Mouse (Mus musculus) bone marrow, adult 2 months (tissue): ENCODE measurements around the gene Aldh3a1. TPM values are rescaled to one million over a fixed set of nuclear protein-coding genes. Genes with fewer than 3 reads are reported as not detected.

Experiments
- H3K27ac ChIP-seq: fragments of 200-500 bp; 2 replicates; pipeline ENCODE4 v1.5.1; 2012; ENCODE audit warnings: low read depth, mild to moderate bottlenecking, control low read depth, inconsistent platforms, low read length; ENCODE audit not compliant: control insufficient read depth, poor library complexity, insufficient read depth
- H3K4me1 ChIP-seq: fragments of 200-500 bp; 2 replicates; pipeline ENCODE4 v1.6.1; 2011; ENCODE audit warnings: low read length; ENCODE audit not compliant: control insufficient read depth, insufficient read depth
- H3K4me3 ChIP-seq: fragments of 200-500 bp; replicated peaks from 2 replicates; pipeline ENCODE3; 2011; ENCODE audit warnings: mild to moderate bottlenecking, low read depth, low read length, control low read depth; ENCODE audit not compliant: control insufficient read depth
- CTCF ChIP-seq: fragments of 200-500 bp; IDR thresholded peaks from 2 replicates; pipeline ENCODE4 v1.5.1; 2011; ENCODE audit warnings: low read length, control low read depth; ENCODE audit not compliant: control insufficient read depth, insufficient read depth
- POLR2A ChIP-seq: fragments of 200-500 bp; IDR thresholded peaks from 2 replicates; pipeline ENCODE4 v1.6.1; 2011; ENCODE audit warnings: low read depth, mild to moderate bottlenecking, control low read depth, low read length, borderline replicate concordance; ENCODE audit not compliant: control insufficient read depth
- WGBS: fragments of 180-500 bp; shearing (Covaris S2); methylation state at CpG from one replicate; pipeline ENCODE4 v1.1.7; 2018; 5-methylcytosine and 5-hydroxymethylcytosine counted together
- polyA plus RNA-seq: library from polyadenylated mRNA; stranded (reverse); fragments of >200 nt; gene quantifications from 2 replicates; pipeline ENCODE4 v1.2.4, GENCODE M21; 2011; ENCODE audit warnings: low replicate concordance; ENCODE audit not compliant: missing spikeins, insufficient read depth, insufficient read length

Aldh3a1 gene
- polyA plus RNA-seq, 1 experiment = not detected

- H3K4me1 ChIP-seq = no peaks in the 10 kb centered on the region
- TF ChIP-seq POLR2A (no peak), CTCF (no peak)
- H3K27ac ChIP-seq = no peak overlapping the region
- 84% methylated on average over 3 of the region's 3 CpGs for WGBS
- no peak overlapping the region for H3K4me3 ChIP-seq
Measured at GRCm38 (mm10) chr11:61236015-61236414, 28.7 kb downstream of the Aldh3a1 start.

DNA sequence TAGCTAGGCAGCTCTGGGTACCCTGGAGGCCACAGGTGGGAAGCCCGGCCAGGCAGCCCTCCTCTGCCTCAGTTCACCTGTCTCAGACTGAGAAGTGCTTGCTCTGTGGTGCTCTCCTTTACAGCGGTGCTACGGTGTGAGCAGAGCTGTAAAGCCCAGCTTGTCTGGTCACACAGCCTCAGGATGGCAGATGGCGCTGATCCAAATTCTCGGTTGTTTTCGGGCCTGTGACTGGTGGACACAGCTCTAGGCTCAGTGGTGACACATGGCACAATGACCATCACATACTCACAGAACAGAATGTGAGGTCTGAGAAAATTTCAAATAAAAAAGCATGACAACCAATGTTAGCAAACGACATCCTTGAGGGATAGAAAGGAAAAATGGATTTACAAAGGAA, 37.1 kb downstream of the Aldh3a1 start:
- no peak for TF ChIP-seq POLR2A
- no peak for TF ChIP-seq CTCF
- Histone ChIP-seq H3K4me3 (no peak overlapping the region), H3K4me1 (no peaks in the 10 kb centered on the region), H3K27ac (no peak overlapping the region)
- WGBS = 81% methylated on average over 7 of the region's 7 CpGs

GRCm38 (mm10) chr11:61251741-61252140, 44.4 kb downstream of the Aldh3a1 start:
- no peak overlapping the region for H3K27ac ChIP-seq
- WGBS = 78% methylated on average over 10 of the region's 10 CpGs
- TF ChIP-seq POLR2A (no peak), CTCF (no peak)
- no peaks in the 10 kb centered on the region for H3K4me1 ChIP-seq
- no peak overlapping the region for H3K4me3 ChIP-seq

GRCm38 (mm10) chr11:61252807-61253206, 45.5 kb downstream of the Aldh3a1 start:
- TF ChIP-seq CTCF = no peak
- no peak for TF ChIP-seq POLR2A
- Histone ChIP-seq H3K4me3 (no peak overlapping the region), H3K27ac (no peak overlapping the region), H3K4me1 (no peaks in the 10 kb centered on the region)
- 90% methylated on average over 12 of the region's 12 CpGs for WGBS

GRCm38 (mm10) chr11:61259106-61259505, 51.8 kb downstream of the Aldh3a1 start:
- Histone ChIP-seq H3K27ac (no peak overlapping the region), H3K4me1 (no peaks in the 10 kb centered on the region), H3K4me3 (no peak overlapping the region)
- WGBS = 88% methylated on average over 6 of the region's 6 CpGs
- no peak for TF ChIP-seq CTCF
- no peak for TF ChIP-seq POLR2A

DNA sequence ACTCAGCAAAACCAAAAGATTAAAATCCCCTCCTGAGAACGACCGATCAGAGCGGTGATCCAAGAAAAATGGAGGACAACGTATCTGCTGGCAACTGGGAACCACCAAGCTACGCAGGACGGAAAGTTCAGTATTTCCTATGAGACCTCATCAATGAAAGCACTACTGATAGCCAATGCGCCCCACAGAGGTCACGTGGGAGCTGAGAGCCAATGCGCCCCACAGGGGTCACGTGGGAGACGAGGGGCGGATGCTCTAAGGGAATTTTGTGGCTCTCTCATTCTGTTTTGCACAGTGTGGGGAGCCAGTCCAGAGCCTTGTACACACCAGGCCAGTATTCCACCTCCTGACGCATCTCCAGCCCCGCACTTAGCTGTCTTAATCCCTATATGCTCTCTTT, 55.2 kb downstream of the Aldh3a1 start:
- TF ChIP-seq CTCF = no peak
- TF ChIP-seq POLR2A = no peak
- WGBS = 87% methylated on average over 14 of the region's 14 CpGs
- no peak overlapping the region for H3K4me3 ChIP-seq
- no peak overlapping the region for H3K27ac ChIP-seq
- no peaks in the 10 kb centered on the region for H3K4me1 ChIP-seq

DNA sequence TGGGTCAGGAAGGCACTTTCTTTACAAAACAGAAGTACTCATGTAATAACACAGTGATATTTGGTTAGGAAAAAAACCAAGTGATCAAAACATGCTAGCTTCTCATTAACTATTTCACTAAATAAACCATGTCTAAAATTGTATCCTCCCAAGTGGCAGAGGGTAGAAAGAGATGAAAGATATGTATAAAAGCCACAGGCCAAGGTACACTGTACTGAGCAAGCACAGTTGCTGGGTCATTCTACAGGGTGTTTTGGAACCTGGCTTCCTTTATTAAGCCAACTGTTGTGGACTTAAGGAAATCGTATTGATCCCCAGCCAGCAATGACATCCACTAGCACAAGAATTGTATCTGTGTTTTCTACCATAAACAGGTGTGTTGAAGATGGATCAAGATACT, 56.5 kb downstream of the Aldh3a1 start:
- Histone ChIP-seq H3K27ac (no peak overlapping the region), H3K4me1 (no peaks in the 10 kb centered on the region), H3K4me3 (no peak overlapping the region)
- 83% methylated on average over 1 of the region's 1 CpGs for WGBS
- no peak for TF ChIP-seq CTCF

- Histone ChIP-seq H3K4me3 (peak within 1 kb of the TSS; percentile 75), H3K27ac (peak within 1 kb of the TSS; percentile 93), H3K4me1 (no peaks in the 10 kb centered on the region)
- WGBS = under 1% methylated on average over 55 of the region's 58 CpGs
- TF ChIP-seq POLR2A (peak; percentile 97), CTCF (peak; percentile 21; the same call in 1 of the 2 replicates)
Measured at GRCm38 (mm10) chr11:61266551-61267533, 59.5 kb downstream of the Aldh3a1 start, which contains the start of gene Aldh3a2. Gene Aldh3a2 (minus strand): TSS chr11:61267464.

Other genes with a start within 250 kb of the Aldh3a1 start
- not detected in 2 replicates for gene Kcnj12, start 185.0 kb upstream of the Aldh3a1 start, polyA plus RNA-seq
- gene Tnfrsf13b, start 80.8 kb upstream of the Aldh3a1 start, polyA plus RNA-seq = 11.5 and 21.8 TPM in 2 replicates
- 4.0 and 14.2 TPM in 2 replicates for gene Usp22, start 32.5 kb upstream of the Aldh3a1 start, polyA plus RNA-seq
- gene Aldh3a2, start 59.9 kb downstream of the Aldh3a1 start, polyA plus RNA-seq = 7.2 and 18.9 TPM in 2 replicates
- gene Slc47a2, start 135.3 kb downstream of the Aldh3a1 start, polyA plus RNA-seq = not detected in 2 replicates
- gene Slc47a1, start 170.8 kb downstream of the Aldh3a1 start, polyA plus RNA-seq = 1.4 TPM in 1 of 2 replicates, not detected in the other
- 0.65 TPM in 1 of 2 replicates, not detected in the other for gene Rnf112, start 246.6 kb downstream of the Aldh3a1 start, polyA plus RNA-seq